Mouse (Mus musculus) hindbrain, embryonic 16.5 days (tissue): Measurements from ENCODE around the gene Fmo9. TPM values are rescaled to one million over a fixed set of nuclear protein-coding genes. Genes with fewer than 3 reads are reported as not detected.

Experiments
- ATAC-seq: fragments of 200-750 bp; cut with Nextera tagmentation; 2 replicates; pipeline ENCODE4 v1.8.0; 2017; ENCODE audit warnings: moderate TSS enrichment, moderate library complexity
- H3K27ac ChIP-seq: fragments of 300-500 bp; sonication (generic); 2 replicates; pipeline ENCODE4 v1.5.1; 2014; ENCODE audit warnings: low read depth, mild to moderate bottlenecking, control low read depth, low read length, moderate library complexity
- H3K27me3 ChIP-seq: fragments of 300-500 bp; sonication (generic); replicated peaks from 2 replicates; pipeline ENCODE4 v1.6.1; 2014; ENCODE audit warnings: low read length; ENCODE audit not compliant: control insufficient read depth, insufficient read depth
- H3K36me3 ChIP-seq: fragments of 300-500 bp; sonication (generic); 2 replicates; pipeline ENCODE4 v1.6.1; 2014; ENCODE audit warnings: mild to moderate bottlenecking, low read length, moderate library complexity, mixed read lengths; ENCODE audit not compliant: control insufficient read depth, insufficient read depth
- H3K4me1 ChIP-seq: fragments of 300-500 bp; sonication (generic); 2 replicates; pipeline ENCODE4 v1.6.1; 2014; ENCODE audit warnings: low read depth, low read length; ENCODE audit not compliant: control insufficient read depth, insufficient read depth
- H3K4me2 ChIP-seq: fragments of 300-500 bp; sonication (generic); 2 replicates; pipeline ENCODE4 v1.6.1; 2014; ENCODE audit warnings: mild to moderate bottlenecking, low read length, control low read depth, moderate library complexity
- H3K4me3 ChIP-seq: fragments of 300-500 bp; sonication (generic); 2 replicates; pipeline ENCODE4 v1.5.1; 2014; ENCODE audit warnings: mild to moderate bottlenecking, low read length, control low read depth, moderate library complexity
- H3K9ac ChIP-seq: fragments of 300-500 bp; sonication (generic); 2 replicates; pipeline ENCODE4 v1.6.1; 2014; ENCODE audit warnings: low read depth, mild to moderate bottlenecking, control low read depth, low read length, moderate library complexity
- H3K9me3 ChIP-seq: fragments of 300-500 bp; sonication (generic); 2 replicates; pipeline ENCODE4 v1.6.1; 2014; ENCODE audit warnings: mild to moderate bottlenecking, low read length, moderate library complexity; ENCODE audit not compliant: control insufficient read depth
- WGBS: fragments of 180-500 bp; shearing (Covaris S2); extraction: QIAGEN DNeasy Blood & Tissue Kit; methylation state at CpG from one replicate; pipeline ENCODE4 v1.1.7; 2014; 5-methylcytosine and 5-hydroxymethylcytosine counted together
- polyA plus RNA-seq: library from polyadenylated mRNA; unstranded; fragments of >200 nt; fragmentation: Nextera tagmentation; extraction: Ambion mirVana; gene quantifications from 2 replicates; pipeline ENCODE4 v1.2.1, GENCODE M21; 2015

Fmo9 gene
- not detected in 2 replicates for polyA plus RNA-seq

DNA sequence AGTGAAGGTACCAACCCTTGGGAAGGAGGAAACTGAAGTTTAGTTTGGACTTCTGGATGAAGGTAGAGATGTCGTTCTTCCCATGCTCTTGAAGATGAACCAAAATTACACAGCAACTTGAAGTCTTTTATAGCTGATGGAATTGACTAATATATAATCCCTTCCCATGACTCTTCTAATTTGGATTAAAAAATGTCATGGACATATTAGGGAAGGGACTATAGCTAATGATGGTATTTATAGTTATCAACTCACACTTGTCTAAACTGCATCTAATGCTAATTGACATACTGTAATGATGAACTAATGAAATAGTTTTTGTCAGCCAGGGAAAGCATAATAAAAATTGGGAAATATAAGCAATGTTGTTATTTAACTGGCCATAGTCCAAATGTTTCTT lies at the start of gene Fmo9:
TSS of gene Fmo9 (minus strand) at position 101 of the 400 bp plus-strand sequence.
- no peak within 1 kb of the TSS for H3K4me3 ChIP-seq
- no peak for ATAC-seq
- H3K9ac ChIP-seq = no peak within 1 kb of the TSS
- H3K4me1 ChIP-seq = no peaks in the 10 kb centered on the region
- H3K27ac ChIP-seq = no peak within 1 kb of the TSS
- no peaks in the 10 kb centered on the region for H3K9me3 ChIP-seq
- H3K36me3 ChIP-seq = no peaks in the 10 kb centered on the region
- H3K27me3 ChIP-seq = no peaks in the 10 kb centered on the region
- 85% methylated on average over 1 of the region's 1 CpGs for WGBS
- no peak within 1 kb of the TSS for H3K4me2 ChIP-seq

DNA sequence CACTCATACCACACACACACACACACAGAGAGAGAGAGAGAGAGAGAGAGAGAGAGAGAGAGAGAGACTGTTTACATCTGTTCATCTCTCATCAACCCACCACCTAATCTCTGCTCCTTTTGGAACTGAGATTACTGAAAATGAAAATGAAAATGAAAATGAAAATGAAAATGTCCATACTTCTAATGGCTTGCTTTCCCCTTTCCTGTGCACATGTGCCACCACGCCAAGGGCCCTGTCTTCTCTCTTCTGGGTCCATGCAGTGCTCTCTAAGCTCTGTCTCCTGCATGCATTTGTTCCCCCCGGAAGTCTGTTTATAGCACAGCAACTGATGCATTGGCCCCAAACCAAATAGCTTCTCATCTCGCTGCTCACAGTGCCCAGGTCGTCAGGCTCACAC lies 49.2 kb upstream of the Fmo9 start:
- Histone ChIP-seq H3K9ac (no peak overlapping the region), H3K27ac (no peak overlapping the region), H3K4me1 (no peaks in the 10 kb centered on the region), H3K4me2 (no peak overlapping the region), H3K27me3 (no peaks in the 10 kb centered on the region), H3K9me3 (no peaks in the 10 kb centered on the region), H3K4me3 (no peak overlapping the region), H3K36me3 (no peaks in the 10 kb centered on the region)
- WGBS = 73% methylated on average over 4 of the region's 4 CpGs
- no peak for ATAC-seq

DNA sequence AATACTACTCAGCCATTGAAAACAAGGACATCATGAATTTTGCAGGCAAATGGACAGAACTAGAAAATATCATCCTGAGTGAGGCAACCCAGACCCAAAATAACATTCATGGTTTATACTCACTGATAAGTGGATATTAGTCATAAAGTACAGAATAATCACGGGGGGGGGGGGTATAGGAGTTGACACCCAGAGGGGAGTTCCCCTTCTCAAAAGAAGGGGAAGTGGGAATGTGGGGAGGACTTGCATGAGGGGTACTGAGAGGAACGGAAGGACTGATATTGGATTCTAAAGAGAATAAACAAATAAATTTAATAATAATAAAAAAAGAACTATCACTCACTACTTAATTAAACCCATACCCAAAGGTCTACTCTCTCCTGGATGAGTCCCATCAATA lies 48.6 kb upstream of the Fmo9 start:
- Histone ChIP-seq H3K4me1 (no peaks in the 10 kb centered on the region), H3K36me3 (no peaks in the 10 kb centered on the region), H3K4me2 (no peak overlapping the region), H3K27ac (no peak overlapping the region), H3K9me3 (no peaks in the 10 kb centered on the region), H3K4me3 (no peak overlapping the region), H3K27me3 (no peaks in the 10 kb centered on the region), H3K9ac (no peak overlapping the region)
- 74% methylated on average over 2 of the region's 2 CpGs for WGBS
- no peak for ATAC-seq

DNA sequence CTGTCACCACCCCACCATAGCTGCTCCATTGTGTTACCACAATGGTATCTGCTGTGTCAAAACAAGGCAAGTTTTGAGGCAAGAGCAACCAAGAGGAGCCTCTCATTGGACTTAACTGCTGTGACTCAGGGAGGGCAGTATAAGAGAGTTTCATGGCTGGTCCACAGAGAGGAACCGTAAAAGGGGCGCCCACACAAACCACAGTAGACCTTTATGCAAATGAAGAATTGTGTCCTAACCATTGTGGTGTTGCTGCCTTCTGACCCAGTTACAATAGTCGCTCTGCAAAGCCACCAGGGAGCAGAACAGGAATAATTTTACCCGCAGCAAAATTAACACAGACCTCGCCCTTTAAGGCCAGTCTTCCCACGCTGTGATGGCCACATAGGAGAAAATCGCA lies 29.2 kb upstream of the Fmo9 start:
- no peaks in the 10 kb centered on the region for H3K4me1 ChIP-seq
- H3K36me3 ChIP-seq = no peaks in the 10 kb centered on the region
- no peak overlapping the region for H3K4me3 ChIP-seq
- H3K4me2 ChIP-seq = no peak overlapping the region
- H3K27ac ChIP-seq = no peak overlapping the region
- WGBS = 77% methylated on average over 7 of the region's 7 CpGs
- H3K9ac ChIP-seq = no peak overlapping the region
- no peaks in the 10 kb centered on the region for H3K27me3 ChIP-seq
- ATAC-seq = no peak
- no peaks in the 10 kb centered on the region for H3K9me3 ChIP-seq

DNA sequence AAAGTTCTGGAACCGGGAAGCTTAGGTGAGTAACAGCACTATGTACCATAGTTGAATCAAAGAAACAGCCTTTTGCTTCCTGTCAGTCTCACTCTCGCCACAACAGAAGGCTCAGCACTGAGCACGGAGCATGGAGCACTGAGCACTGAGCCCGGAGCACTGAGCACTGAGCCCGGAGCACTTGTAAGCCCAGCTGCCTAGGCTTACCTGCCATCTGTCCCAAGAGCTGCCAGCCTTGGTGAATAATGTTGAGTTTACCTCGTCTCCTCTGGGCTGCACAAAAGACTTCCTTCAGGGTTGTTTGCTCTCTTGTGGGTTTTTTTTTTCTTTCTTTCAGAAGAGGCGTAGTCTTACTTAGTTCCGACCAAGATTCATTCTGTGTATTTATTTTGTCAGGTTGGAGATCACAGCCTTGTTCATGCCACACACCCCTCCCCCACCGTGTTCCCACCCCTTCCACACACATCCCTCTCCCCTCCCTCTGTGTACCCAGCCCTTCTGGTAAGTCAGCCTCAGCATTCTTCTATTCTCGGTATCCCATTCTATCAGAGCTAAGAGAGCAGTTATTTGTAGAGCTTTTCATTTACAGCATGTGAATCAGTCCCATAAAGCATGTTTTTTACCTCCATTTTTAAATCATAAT lies 20.7 kb upstream of the Fmo9 start:
- 72% methylated on average over 10 of the region's 10 CpGs for WGBS

DNA sequence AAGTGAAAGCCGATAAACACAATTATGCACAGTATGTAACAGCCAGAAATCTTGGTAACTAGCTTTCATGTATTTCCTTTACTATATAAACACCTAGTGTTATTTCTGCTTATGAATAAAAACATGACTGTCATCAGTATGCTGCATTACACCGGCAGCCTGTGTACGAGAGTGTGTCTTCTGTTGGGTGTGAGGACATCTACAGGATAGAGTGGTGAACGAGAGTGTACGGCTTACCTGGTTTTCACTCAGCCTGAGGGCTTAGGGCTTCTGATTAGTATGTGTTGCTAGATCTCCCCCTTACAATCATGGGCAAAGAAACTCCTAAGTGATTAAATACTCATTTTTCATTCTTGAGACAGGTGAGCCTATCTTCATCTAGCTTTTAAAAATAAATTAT lies 12.4 kb downstream of the Fmo9 start:
- H3K27ac ChIP-seq = no peak overlapping the region
- no peak overlapping the region for H3K4me3 ChIP-seq
- 76% methylated on average over 5 of the region's 5 CpGs for WGBS
- H3K9me3 ChIP-seq = no peaks in the 10 kb centered on the region
- ATAC-seq = no peak
- H3K36me3 ChIP-seq = no peaks in the 10 kb centered on the region
- no peak overlapping the region for H3K9ac ChIP-seq
- no peaks in the 10 kb centered on the region for H3K4me1 ChIP-seq
- no peak overlapping the region for H3K4me2 ChIP-seq
- no peaks in the 10 kb centered on the region for H3K27me3 ChIP-seq

More for the DNA sequence above, 20.7 kb upstream of the Fmo9 start:
- Histone ChIP-seq H3K9ac (no peak overlapping the region), H3K27me3 (no peaks in the 10 kb centered on the region), H3K4me1 (no peaks in the 10 kb centered on the region), H3K27ac (no peak overlapping the region), H3K36me3 (no peaks in the 10 kb centered on the region), H3K4me2 (no peak overlapping the region), H3K4me3 (no peak overlapping the region), H3K9me3 (no peaks in the 10 kb centered on the region)
- ATAC-seq = no peak

DNA sequence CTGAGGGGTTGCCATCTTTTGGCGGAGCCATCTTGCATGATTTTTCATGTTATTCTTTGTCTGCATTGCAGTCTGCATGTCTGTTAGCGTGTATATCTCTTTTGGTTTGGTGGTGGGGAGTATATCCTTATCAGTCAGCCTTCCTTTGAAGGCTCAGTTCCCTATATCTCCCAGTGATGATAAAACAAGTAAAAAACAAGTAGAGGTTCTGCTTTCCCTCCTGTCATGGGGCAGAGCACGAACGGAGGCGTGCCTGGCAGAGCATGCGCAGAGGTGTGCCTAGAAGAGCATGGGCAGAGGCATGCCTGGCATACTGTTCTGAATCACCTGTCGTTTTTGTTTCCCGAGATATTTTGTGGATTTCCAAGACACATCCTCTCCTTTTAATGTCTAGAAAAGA lies 20.8 kb downstream of the Fmo9 start:
- no peak overlapping the region for H3K9ac ChIP-seq
- 94% methylated on average over 8 of the region's 8 CpGs for WGBS
- no peak for ATAC-seq
- no peak overlapping the region for H3K27ac ChIP-seq
- no peak overlapping the region for H3K4me2 ChIP-seq
- H3K27me3 ChIP-seq = no peaks in the 10 kb centered on the region
- H3K36me3 ChIP-seq = no peaks in the 10 kb centered on the region
- H3K4me1 ChIP-seq = no peaks in the 10 kb centered on the region
- H3K4me3 ChIP-seq = no peak overlapping the region
- no peaks in the 10 kb centered on the region for H3K9me3 ChIP-seq

DNA sequence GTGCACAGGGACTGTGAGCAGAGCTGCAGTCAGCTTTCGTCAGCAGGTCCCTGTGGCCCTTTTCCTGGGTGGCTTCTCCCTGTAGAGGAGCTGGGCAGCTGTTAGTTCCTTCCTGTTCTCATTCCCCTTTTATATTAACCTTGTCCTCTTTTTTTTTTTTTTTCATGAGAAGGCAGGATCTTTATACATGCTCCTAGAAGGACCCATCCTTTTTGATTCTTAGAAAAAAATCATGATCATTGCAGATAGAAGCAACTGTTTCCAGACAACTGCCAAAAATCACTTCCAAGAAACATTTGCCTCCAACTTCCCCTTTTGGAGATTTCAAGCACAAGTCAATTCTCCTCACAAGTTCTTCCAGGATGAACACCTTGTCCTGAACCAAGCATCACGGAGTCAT lies 34.1 kb downstream of the Fmo9 start, which contains the start of gene Gm4847:
TSS of gene Gm4847 (minus strand) at position 101 of the 400 bp plus-strand sequence.
- H3K27me3 ChIP-seq = no peaks in the 10 kb centered on the region
- no peak within 1 kb of the TSS for H3K4me2 ChIP-seq
- no peaks in the 10 kb centered on the region for H3K36me3 ChIP-seq
- no peak for ATAC-seq
- no peak within 1 kb of the TSS for H3K9ac ChIP-seq
- H3K9me3 ChIP-seq = no peaks in the 10 kb centered on the region
- H3K27ac ChIP-seq = no peak within 1 kb of the TSS
- no peaks in the 10 kb centered on the region for H3K4me1 ChIP-seq
- H3K4me3 ChIP-seq = no peak within 1 kb of the TSS
- 98% methylated on average over 2 of the region's 2 CpGs for WGBS
